Mouse (Mus musculus) hindbrain, embryonic 13.5 days (tissue): ENCODE results near the gene Ppib. TPM values are rescaled to one million over a fixed set of nuclear protein-coding genes. Genes with fewer than 3 reads are reported as not detected.
A peak's percentile ranks its signal among the peaks of the same experiment; 100 is the strongest.

Source experiments
- ATAC-seq: fragments of 200-750 bp; cut with Nextera tagmentation; 2 replicates; pipeline ENCODE4 v1.8.0; 2017; ENCODE audit warnings: moderate TSS enrichment; ENCODE audit not compliant: low FRiP score
- H3K27ac ChIP-seq: fragments of 300-500 bp; sonication (generic); 2 replicates; pipeline ENCODE4 v1.5.1; 2015; ENCODE audit warnings: inconsistent platforms, mild to moderate bottlenecking, moderate library complexity
- H3K27me3 ChIP-seq: fragments of 300-500 bp; sonication (generic); 2 replicates; pipeline ENCODE4 v1.6.1; 2015; ENCODE audit warnings: mild to moderate bottlenecking, inconsistent platforms
- H3K36me3 ChIP-seq: fragments of 300-500 bp; sonication (generic); 2 replicates; pipeline ENCODE4 v1.6.1; 2015; ENCODE audit warnings: mild to moderate bottlenecking, inconsistent platforms
- H3K4me1 ChIP-seq: fragments of 300-500 bp; sonication (generic); replicated peaks from 2 replicates; pipeline ENCODE4 v1.6.1; 2015; ENCODE audit warnings: inconsistent platforms
- H3K4me2 ChIP-seq: fragments of 300-500 bp; sonication (generic); 2 replicates; pipeline ENCODE4 v1.6.1; 2015; ENCODE audit warnings: inconsistent platforms, mild to moderate bottlenecking, moderate library complexity
- H3K4me3 ChIP-seq: fragments of 300-500 bp; sonication (generic); 2 replicates; pipeline ENCODE4 v1.5.1; 2015; ENCODE audit warnings: mild to moderate bottlenecking, inconsistent platforms
- H3K9ac ChIP-seq: fragments of 300-500 bp; sonication (generic); 2 replicates; pipeline ENCODE4 v1.6.1; 2015; ENCODE audit warnings: mild to moderate bottlenecking, inconsistent platforms
- H3K9me3 ChIP-seq: fragments of 300-500 bp; sonication (generic); 2 replicates; pipeline ENCODE4 v1.6.1; 2016; ENCODE audit warnings: inconsistent platforms
- WGBS: fragments of 180-500 bp; shearing (Covaris S2); methylation state at CpG from one replicate; pipeline ENCODE4 v1.1.7; 2015; 5-methylcytosine and 5-hydroxymethylcytosine counted together
- polyA plus RNA-seq: library from polyadenylated mRNA; unstranded; fragments of >200 nt; fragmentation: Nextera tagmentation; extraction: Ambion mirVana; gene quantifications from 2 replicates; pipeline ENCODE4 v1.2.1, GENCODE M21; 2015

Ppib gene
- 376 and 380 TPM in 2 replicates for polyA plus RNA-seq

- peak within 1 kb of the TSS; percentile 81 for H3K4me2 ChIP-seq
- H3K27me3 ChIP-seq: no peaks in the 10 kb centered on the region
- H3K9ac ChIP-seq: peak within 1 kb of the TSS; percentile 93
- WGBS: 1% methylated on average over 51 of the region's 51 CpGs
- H3K4me1 ChIP-seq: peaks cover 17% of the 10 kb centered on the region
- H3K4me3 ChIP-seq: peak within 1 kb of the TSS; percentile 80
- peak; percentile 97 for ATAC-seq
- H3K36me3 ChIP-seq: peaks cover 23% of the 10 kb centered on the region
- no peaks in the 10 kb centered on the region for H3K9me3 ChIP-seq
- peak within 1 kb of the TSS; percentile 90 for H3K27ac ChIP-seq
Measured at GRCm38 (mm10) chr9:66059583-66060307, at the start of gene Ppib. TSS of gene Ppib (plus strand) at chr9:66060222.

DNA sequence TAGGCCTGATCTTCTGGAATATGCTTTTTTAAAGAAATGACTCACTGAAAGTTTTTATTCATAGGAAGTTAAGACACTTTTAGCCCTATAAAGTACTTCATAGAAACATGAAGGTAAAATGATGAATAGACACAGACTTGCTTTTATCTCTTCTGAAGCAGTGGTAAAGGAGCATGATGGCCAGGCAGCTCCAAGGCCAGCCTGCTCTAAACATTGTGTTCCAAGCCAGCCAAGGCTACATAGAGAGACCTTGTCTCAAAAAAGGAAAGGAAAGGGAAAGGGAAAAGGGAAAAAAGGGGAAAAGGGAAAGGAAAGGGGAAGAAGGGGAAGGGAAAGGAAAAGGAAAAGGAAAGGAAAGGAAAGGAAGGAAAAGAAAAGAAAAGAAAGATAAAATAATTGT is 39.4 kb upstream of the Ppib start:
- Histone ChIP-seq H3K36me3 (peaks cover 20% of the 10 kb centered on the region), H3K4me2 (no peak overlapping the region), H3K27ac (no peak overlapping the region), H3K9ac (no peak overlapping the region), H3K27me3 (no peaks in the 10 kb centered on the region), H3K4me1 (no peaks in the 10 kb centered on the region), H3K9me3 (no peaks in the 10 kb centered on the region), H3K4me3 (no peak overlapping the region)
- ATAC-seq: no peak

GRCm38 (mm10) chr9:66038082-66038481 is 21.9 kb upstream of the Ppib start:
- WGBS: 91% methylated on average over 4 of the region's 4 CpGs
- Histone ChIP-seq H3K9ac (no peak overlapping the region), H3K27ac (no peak overlapping the region), H3K9me3 (no peaks in the 10 kb centered on the region), H3K27me3 (no peaks in the 10 kb centered on the region), H3K36me3 (peaks cover 58% of the 10 kb centered on the region), H3K4me1 (no peaks in the 10 kb centered on the region), H3K4me2 (no peak overlapping the region), H3K4me3 (no peak overlapping the region)
- ATAC-seq: no peak

- Histone ChIP-seq H3K4me3 (no peak overlapping the region), H3K27me3 (no peaks in the 10 kb centered on the region), H3K27ac (no peak overlapping the region), H3K4me1 (no peaks in the 10 kb centered on the region), H3K36me3 (peaks cover 56% of the 10 kb centered on the region), H3K9ac (no peak overlapping the region), H3K4me2 (no peak overlapping the region), H3K9me3 (no peaks in the 10 kb centered on the region)
- WGBS: 94% methylated on average over 4 of the region's 4 CpGs
- no peak for ATAC-seq
Measured at GRCm38 (mm10) chr9:66038581-66038980, 21.4 kb upstream of the Ppib start.

- no peak for ATAC-seq
- H3K4me2 ChIP-seq: no peak overlapping the region
- H3K9ac ChIP-seq: no peak overlapping the region
- peaks cover 56% of the 10 kb centered on the region for H3K36me3 ChIP-seq
- no peaks in the 10 kb centered on the region for H3K9me3 ChIP-seq
- no peak overlapping the region for H3K4me3 ChIP-seq
- no peaks in the 10 kb centered on the region for H3K27me3 ChIP-seq
- no peak overlapping the region for H3K27ac ChIP-seq
- no peaks in the 10 kb centered on the region for H3K4me1 ChIP-seq
- 86% methylated on average over 4 of the region's 4 CpGs for whole genome bisulfite sequencing
Measured at GRCm38 (mm10) chr9:66039290-66039689, 20.7 kb upstream of the Ppib start.

GRCm38 (mm10) chr9:66040801-66041200 is 19.2 kb upstream of the Ppib start:
- H3K36me3 ChIP-seq: peaks cover 52% of the 10 kb centered on the region
- no peak overlapping the region for H3K9ac ChIP-seq
- H3K9me3 ChIP-seq: no peaks in the 10 kb centered on the region
- H3K27ac ChIP-seq: no peak overlapping the region
- 82% methylated on average over 3 of the region's 3 CpGs for WGBS
- no peak for ATAC-seq
- H3K4me1 ChIP-seq: no peaks in the 10 kb centered on the region
- H3K27me3 ChIP-seq: no peaks in the 10 kb centered on the region
- H3K4me3 ChIP-seq: no peak overlapping the region
- H3K4me2 ChIP-seq: no peak overlapping the region

- no peak overlapping the region for H3K27ac ChIP-seq
- H3K27me3 ChIP-seq: no peaks in the 10 kb centered on the region
- H3K9ac ChIP-seq: no peak overlapping the region
- 92% methylated on average over 4 of the region's 4 CpGs for WGBS
- H3K36me3 ChIP-seq: peaks cover 48% of the 10 kb centered on the region
- H3K9me3 ChIP-seq: no peaks in the 10 kb centered on the region
- no peak overlapping the region for H3K4me3 ChIP-seq
- no peak for ATAC-seq
- no peaks in the 10 kb centered on the region for H3K4me1 ChIP-seq
- H3K4me2 ChIP-seq: no peak overlapping the region
Measured at GRCm38 (mm10) chr9:66042331-66042730, 17.7 kb upstream of the Ppib start.

DNA sequence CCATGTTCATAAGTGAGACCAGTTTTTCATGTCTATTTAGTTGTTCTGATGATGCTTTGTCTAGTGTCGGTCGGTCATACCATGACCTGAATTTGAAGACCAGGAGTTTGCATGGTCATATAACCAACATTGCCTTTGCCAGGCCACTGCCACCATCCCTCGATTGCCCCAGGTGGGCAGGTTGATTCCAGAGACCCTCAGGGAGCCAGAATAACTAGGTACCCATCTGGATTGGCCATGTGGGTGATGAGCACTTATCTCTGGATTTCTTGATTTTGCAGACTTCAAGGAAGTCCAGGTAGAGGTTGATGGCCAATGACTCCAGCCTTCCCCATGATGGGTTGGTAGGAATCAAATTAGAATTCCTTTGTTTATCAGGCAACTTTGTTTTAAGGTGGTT is 16.8 kb upstream of the Ppib start:
- no peaks in the 10 kb centered on the region for H3K27me3 ChIP-seq
- no peak overlapping the region for H3K9ac ChIP-seq
- H3K36me3 ChIP-seq: peaks cover 42% of the 10 kb centered on the region
- 96% methylated on average over 3 of the region's 3 CpGs for whole genome bisulfite sequencing
- H3K4me3 ChIP-seq: no peak overlapping the region
- no peak overlapping the region for H3K27ac ChIP-seq
- H3K4me1 ChIP-seq: no peaks in the 10 kb centered on the region
- no peak overlapping the region for H3K4me2 ChIP-seq
- no peaks in the 10 kb centered on the region for H3K9me3 ChIP-seq
- ATAC-seq: no peak

GRCm38 (mm10) chr9:66049931-66050601 is 10.0 kb upstream of the Ppib start:
- no peak overlapping the region for H3K27ac ChIP-seq
- no peak overlapping the region for H3K4me2 ChIP-seq
- no peaks in the 10 kb centered on the region for H3K9me3 ChIP-seq
- H3K27me3 ChIP-seq: no peaks in the 10 kb centered on the region
- WGBS: 67% methylated on average over 6 of the region's 6 CpGs
- ATAC-seq: no peak
- no peak overlapping the region for H3K9ac ChIP-seq
- 0 out of 2 replicates have a peak, but pooled peaks cover 2% of the 10 kb centered on the region for H3K36me3 ChIP-seq
- H3K4me3 ChIP-seq: no peak overlapping the region
- H3K4me1 ChIP-seq: no peaks in the 10 kb centered on the region

- H3K9ac ChIP-seq: no peak overlapping the region
- H3K4me1 ChIP-seq: no peaks in the 10 kb centered on the region
- H3K4me2 ChIP-seq: no peak overlapping the region
- no peak for ATAC-seq
- H3K27ac ChIP-seq: no peak overlapping the region
- WGBS: 74% methylated on average over 4 of the region's 4 CpGs
- H3K9me3 ChIP-seq: no peaks in the 10 kb centered on the region
- no peaks in the 10 kb centered on the region for H3K36me3 ChIP-seq
- no peaks in the 10 kb centered on the region for H3K27me3 ChIP-seq
- H3K4me3 ChIP-seq: no peak overlapping the region
Measured at GRCm38 (mm10) chr9:66051493-66051892, 8.5 kb upstream of the Ppib start.

DNA sequence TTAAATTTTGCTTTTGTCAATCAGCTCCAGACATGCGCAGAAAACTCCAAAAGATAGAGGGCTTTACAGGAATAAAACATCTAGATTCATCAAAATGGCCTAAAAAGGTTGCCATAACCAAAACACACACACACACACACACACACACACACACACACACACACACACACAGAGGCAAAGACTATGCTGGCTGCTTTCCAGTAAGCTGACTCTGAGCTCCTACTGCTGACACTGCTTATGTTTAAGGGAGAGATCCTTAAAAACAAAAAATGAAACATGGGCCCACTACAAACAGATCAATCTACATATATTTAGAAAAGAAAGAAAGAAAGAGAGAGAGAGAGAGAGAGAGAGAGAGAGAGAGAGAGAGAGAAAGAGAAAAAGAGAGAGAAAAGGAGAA is 7.3 kb upstream of the Ppib start:
- Histone ChIP-seq H3K27me3 (no peaks in the 10 kb centered on the region), H3K9me3 (no peaks in the 10 kb centered on the region), H3K4me1 (no peaks in the 10 kb centered on the region), H3K4me2 (no peak overlapping the region), H3K27ac (no peak overlapping the region), H3K4me3 (no peak overlapping the region), H3K9ac (no peak overlapping the region), H3K36me3 (no peaks in the 10 kb centered on the region)
- ATAC-seq: no peak
- WGBS: 100% methylated on average over 1 of the region's 1 CpGs

DNA sequence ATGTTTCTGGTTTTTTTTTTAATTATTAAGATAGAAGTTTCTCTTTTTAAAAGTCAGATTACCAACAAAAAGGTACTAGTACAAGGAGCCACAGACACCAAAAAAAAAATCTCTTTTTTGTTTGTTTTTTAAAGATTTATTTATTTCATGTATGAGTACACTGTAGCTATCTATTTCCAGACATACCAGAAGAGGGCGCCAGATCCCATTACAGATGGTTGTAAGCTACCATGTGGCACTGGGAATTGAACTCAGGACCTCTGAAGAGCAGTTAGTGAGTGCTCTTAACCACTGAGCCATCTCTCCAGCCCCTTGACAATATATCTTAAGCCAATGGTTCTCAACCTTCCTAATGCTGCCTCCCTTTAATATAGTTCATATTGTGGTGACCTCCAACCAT is 6.4 kb upstream of the Ppib start:
- 29% methylated on average over 1 of the region's 1 CpGs for WGBS

GRCm38 (mm10) chr9:66060308-66060647 is 256 bp downstream of the Ppib start:
- under 1% methylated on average over 20 of the region's 20 CpGs for WGBS

More for the DNA sequence above, 6.4 kb upstream of the Ppib start:
- Histone ChIP-seq H3K4me3 (no peak overlapping the region), H3K27me3 (no peaks in the 10 kb centered on the region), H3K9ac (no peak overlapping the region), H3K9me3 (no peaks in the 10 kb centered on the region), H3K4me1 (no peaks in the 10 kb centered on the region), H3K27ac (no peak overlapping the region), H3K36me3 (no peaks in the 10 kb centered on the region), H3K4me2 (no peak overlapping the region)
- ATAC-seq: no peak

More at GRCm38 (mm10) chr9:66060308-66060647, 256 bp downstream of the Ppib start:
- no peaks in the 10 kb centered on the region for H3K27me3 ChIP-seq
- H3K4me2 ChIP-seq: peak overlapping the region; percentile 81
- peaks cover 17% of the 10 kb centered on the region for H3K4me1 ChIP-seq
- peak overlapping the region; percentile 93 for H3K9ac ChIP-seq
- H3K4me3 ChIP-seq: peak overlapping the region; percentile 80
- H3K9me3 ChIP-seq: no peaks in the 10 kb centered on the region
- peaks cover 27% of the 10 kb centered on the region for H3K36me3 ChIP-seq
- peak overlapping the region; percentile 90 for H3K27ac ChIP-seq
- ATAC-seq: peak; percentile 78
